Mouse (Mus musculus) heart, postnatal 10 days (tissue): ENCODE results near the gene Gm20388. TPM values are rescaled to one million over a fixed set of nuclear protein-coding genes. Genes with fewer than 3 reads are reported as not detected.

Experiments
- DNase-seq, 2 experiments: peaks; one replicate each; pipeline ENCODE4 v3.0.0; 2021
- intact Hi-C: fragments of 180-260 bp; cut with DNase I; formaldehyde crosslinking; loops from one replicate; pipeline ENCODE4 v1.15.1; 2025
- total RNA-seq, 2 experiments: library from RNA; stranded (reverse); gene quantifications; 2 replicates each; pipeline ENCODE4 v1.2.3; 2021

Gene Gm20388
- total RNA-seq, 2 experiments from 2014 or later, result 2.0 to 2.2 TPM

GRCm38 (mm10) chr8:122291075-122291474 is 2380.4 kb downstream of the Gm20388 start:
- DNase-seq, result no peak
- intact Hi-C loops, result no loop called here

DNA sequence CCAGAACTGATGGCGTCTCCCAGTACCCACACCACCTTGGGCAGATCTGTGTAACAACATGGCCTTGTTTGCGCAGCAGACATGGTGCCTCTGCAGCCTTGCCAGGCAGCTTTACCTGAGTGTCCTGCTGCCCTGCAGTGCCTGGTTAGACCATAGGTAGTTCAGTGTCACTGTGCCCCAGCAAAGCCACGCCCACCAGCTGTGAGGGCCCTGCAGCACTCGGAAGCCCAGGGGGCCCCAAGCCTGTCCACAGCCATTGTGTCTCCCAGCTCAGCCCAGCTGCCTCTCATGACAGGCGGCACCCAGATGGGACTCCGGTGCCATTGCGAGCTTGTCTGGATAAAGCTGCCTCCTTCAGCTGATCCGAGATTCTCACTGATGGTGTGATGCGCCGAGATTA is 2380.9 kb downstream of the Gm20388 start:
- intact Hi-C loops, result no loop called here
- no peak for DNase-seq

GRCm38 (mm10) chr8:122293484-122293883 is 2382.8 kb downstream of the Gm20388 start:
- intact Hi-C loops, result no loop called here
- no peak for DNase-seq

GRCm38 (mm10) chr8:122294273-122294683 is 2383.6 kb downstream of the Gm20388 start:
- peak; percentile 69 to 75 for DNase-seq
- intact Hi-C loops, result no loop called here

- no peak for DNase-seq
- intact Hi-C loops, result no loop called here
Measured at GRCm38 (mm10) chr8:122295389-122295788, 2384.7 kb downstream of the Gm20388 start.

DNA sequence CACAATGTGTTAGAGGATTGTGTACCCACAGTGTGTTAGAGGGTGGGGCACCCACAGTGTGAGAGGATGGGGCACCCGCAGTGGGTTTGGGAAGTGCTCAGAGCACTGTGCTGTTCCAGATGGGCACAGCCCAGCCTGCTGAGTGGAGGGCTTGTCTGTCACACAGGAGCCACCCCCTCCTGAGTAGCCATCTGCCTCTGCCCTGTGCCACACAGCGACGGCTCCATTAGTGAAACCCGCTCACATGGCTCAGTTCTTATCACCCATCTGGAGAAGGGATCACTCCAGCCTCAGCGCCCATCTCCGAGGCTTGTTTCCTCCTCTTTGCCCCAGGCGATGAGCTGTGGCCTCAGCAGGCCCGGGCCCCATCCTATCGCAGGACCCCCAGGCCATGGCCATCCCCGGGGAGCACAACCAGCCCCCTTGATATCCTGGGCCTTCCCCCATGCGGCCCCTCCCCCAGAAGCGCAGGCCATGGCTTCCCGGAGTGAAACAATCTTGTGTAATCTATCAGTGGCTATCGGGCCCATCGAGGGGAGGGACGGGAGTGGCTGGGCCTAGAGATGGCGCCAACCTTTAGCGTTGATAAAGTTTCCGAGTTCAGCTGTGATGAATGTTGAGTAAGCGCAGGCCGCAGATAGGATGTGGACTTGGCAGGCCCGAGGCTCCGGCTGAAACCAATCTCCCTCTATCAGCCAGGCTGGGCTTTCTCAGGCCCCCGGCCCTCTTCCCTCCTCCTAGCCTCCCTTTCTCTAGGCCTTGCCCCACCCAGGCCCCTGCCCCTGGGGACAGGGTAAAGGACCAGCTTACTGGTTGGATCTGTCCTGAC is 2385.7 kb downstream of the Gm20388 start:
- intact Hi-C loops, result loop anchor here (2.0 kb wide), 1 partner anchor 14 kb away; the partner anchor contains the start of gene Zfpm1
- peak; percentile 65 to 72 for DNase-seq

DNA sequence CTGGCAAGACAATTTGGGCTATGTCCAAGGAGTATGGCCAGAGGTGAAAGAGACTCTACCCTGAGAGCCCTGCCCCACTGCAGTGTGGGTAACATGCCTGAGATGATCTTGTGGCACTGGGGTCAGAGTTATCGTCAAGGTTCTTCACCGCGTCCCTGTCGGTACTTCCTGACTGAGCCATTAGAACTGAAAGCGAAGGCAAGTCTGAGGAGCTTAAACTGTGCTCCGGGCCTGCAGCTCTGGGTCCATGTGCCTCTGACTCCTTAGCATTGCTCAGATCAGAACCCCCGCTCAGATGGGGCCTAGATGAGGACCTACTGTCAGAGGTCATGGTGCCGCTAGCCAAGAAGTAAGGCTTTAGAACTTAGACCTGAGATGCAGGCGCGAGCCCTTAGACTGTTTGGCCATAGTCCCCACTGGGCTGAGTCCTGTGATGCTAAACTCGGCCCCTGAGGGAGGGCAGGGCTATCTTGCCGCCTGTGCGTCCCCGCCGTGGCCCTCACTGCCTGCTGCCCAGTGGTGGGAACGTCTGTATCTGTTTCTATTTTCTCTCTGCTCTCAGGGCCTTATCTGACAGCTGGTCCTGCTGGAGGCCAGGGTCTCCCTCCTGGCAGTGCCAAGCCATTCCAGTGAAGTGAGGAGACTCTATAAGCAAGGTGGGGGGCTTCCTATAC is 2389.1 kb downstream of the Gm20388 start:
- peak; percentile 55 to 74 for DNase-seq
- intact Hi-C loops, result no loop called here

- intact Hi-C loops, result no loop called here
- no peak for DNase-seq
Measured at GRCm38 (mm10) chr8:122301081-122301480, 2390.4 kb downstream of the Gm20388 start.

DNA sequence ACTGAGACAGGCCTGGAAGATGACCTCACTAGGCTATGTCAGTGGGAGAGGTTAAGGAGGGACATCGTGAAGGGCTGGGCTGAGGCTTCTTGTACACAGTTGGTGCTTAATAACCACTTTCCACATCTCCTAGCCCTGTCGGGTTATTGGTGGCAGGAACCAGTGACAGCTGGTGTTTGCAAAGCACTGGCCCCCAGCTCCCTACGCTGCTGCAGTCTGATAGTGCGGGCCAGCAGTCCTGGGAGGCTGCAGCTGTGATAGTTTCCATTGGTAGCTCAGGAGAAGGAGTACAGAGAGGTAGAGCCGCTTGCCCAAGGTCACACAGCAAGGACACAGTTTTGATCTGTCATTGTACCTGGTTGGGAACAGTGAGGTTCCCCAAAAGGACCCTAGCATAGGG is 2391.2 kb downstream of the Gm20388 start:
- intact Hi-C loops, result no loop called here
- no peak for DNase-seq

GRCm38 (mm10) chr8:122303451-122303850 is 2392.8 kb downstream of the Gm20388 start:
- intact Hi-C loops, result no loop called here
- DNase-seq, result no peak

GRCm38 (mm10) chr8:122304058-122304457 is 2393.4 kb downstream of the Gm20388 start:
- intact Hi-C loops, result no loop called here

GRCm38 (mm10) chr8:122306660-122307399 is 2396.2 kb downstream of the Gm20388 start:
- intact Hi-C loops, result no loop called here
- no peak for DNase-seq

More at GRCm38 (mm10) chr8:122304058-122304457, 2393.4 kb downstream of the Gm20388 start:
- no peak for DNase-seq

- intact Hi-C loops, result no loop called here
- DNase-seq, result no peak
Measured at GRCm38 (mm10) chr8:122307836-122308235, 2397.2 kb downstream of the Gm20388 start.

DNA sequence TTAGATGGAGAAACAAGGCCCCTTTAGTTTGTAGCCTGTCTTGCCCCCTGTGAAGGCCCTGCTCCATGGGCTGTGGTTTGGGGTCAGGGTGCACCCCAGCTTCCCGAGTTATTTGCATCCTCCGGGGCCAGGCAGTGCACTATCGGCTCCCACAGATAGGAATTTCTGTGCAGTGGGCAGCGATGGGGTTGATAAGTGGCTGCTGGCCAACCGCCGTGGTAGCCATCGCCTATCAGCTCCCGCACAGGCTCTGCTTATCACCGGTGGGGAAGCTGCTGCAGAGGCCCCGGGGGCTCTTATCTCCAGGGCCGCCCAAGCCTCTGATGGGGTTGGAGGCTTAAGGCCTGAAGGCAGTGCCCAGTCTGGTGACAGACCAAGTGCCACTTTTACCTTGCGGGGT is 2398.6 kb downstream of the Gm20388 start:
- intact Hi-C loops, result no loop called here
- DNase-seq, result no peak

DNA sequence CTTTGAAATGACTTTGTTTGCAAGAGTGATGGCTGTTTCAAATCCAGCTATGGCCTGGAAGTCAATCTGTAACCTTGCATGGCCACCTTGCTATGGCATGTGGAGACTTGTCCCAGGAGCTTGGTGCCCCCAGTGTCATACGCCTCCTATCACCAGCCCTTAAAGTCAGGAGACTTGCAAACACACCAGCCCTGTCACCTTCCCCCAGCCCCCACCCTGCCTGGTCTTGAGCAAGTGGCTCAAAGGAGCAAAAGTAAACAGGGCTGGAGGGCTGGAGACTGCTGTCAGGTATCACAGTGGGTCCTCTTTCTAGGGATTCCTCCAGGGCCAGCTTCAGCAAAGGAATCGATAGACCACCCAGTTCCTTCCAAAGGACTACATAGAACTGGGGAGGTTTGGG is 2400.5 kb downstream of the Gm20388 start:
- no peak for DNase-seq
- intact Hi-C loops, result no loop called here

DNA sequence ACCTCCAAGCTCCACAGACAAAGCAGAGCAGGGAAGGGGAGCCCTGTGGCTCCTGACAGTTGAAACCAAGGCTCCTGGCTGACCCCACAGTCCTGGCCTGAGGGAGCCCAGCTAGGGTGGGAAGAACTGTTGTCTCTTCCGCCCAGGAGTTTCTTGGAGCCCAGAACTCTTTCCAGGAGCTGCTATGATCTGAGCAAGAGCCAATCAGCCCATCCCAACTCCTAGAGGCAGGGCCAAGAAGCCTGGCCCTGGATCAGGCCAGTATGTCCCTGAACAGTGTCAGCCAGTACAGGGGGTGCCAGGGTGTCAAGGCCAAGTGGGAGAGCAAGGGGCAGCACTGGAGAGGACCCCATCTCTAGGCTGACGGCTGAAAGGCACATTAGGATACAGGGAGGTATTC is 2401.9 kb downstream of the Gm20388 start:
- intact Hi-C loops, result loop anchor here (2.0 kb wide), 1 partner anchor 28 kb away; no protein-coding TSS in a partner anchor
- DNase-seq, result no peak

DNA sequence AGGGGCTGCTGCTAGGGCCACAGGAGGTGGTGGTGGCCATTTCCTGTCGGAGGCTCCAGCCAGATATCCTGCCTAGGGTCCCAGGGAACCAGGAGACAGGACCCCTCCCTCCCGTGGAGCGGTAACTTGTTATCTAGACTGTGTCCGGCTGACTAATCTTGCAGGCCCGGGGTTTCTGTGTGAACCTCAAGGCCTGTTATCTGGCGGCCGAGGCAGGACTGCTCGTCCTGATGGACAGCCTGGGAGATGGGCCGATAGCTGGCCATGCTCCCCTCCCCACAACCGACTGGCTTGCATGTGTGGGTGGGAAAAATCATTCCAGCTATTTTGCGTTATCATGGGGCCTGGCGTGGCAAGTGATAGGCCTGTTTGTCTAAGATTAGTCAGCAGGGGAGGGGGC is 2402.7 kb downstream of the Gm20388 start:
- intact Hi-C loops, result loop anchor here (2.0 kb wide), 1 partner anchor 29 kb away; no protein-coding TSS in a partner anchor
- DNase-seq, result no peak

DNA sequence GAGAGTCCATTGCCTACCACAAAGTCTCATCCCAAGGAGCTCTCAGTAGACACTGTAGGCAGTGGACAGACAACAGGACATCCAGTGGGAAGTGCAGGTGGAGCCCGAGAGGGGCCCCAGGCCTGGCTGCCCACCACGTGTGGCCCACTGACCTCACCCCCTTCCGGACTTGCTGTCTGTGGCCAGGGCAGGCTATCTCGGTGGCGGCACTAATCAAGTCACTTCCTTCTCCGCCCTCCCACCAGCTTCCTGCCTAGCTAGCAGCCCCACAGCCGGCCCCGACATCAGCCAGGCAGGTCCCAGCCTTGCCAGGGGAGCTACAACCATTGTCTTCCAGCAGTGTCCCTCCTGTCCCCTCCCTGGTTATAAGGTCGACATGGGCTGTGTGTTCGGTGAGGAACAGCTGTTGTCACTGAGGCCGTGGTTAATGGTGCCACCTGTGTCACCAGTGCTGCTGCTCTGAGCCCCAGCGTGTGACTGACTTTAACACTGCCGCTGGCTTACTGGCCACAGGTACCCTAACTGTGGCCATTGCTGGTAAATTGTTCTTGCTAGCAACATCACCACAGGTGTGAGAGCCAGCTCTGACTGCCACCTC is 2404.4 kb downstream of the Gm20388 start:
- intact Hi-C loops, result loop anchor here (2.0 kb wide), 1 partner anchor 16 kb away; no protein-coding TSS in a partner anchor
- peak; percentile 53 to 54 for DNase-seq

DNA sequence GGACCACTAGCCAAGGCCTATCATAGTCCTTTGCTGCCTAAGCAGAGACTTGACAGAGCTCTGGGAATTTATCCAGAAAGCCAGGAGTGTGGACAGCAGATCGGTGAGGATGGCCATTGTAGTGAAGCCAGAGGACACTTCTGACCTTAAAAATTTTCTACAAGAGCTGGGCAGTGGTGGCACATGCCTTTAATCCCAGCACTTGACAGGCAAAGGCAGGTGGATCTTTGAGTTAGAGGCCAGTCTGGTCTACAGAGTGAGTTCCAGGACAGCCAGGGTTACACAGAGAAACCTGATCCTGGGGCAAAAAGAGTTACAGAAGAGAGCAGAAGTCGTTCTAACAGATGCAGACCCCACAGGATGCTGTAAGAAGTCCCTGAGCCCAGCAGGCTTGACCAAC is 2405.8 kb downstream of the Gm20388 start:
- intact Hi-C loops, result no loop called here
- no peak for DNase-seq

- intact Hi-C loops, result no loop called here
- no peak for DNase-seq
Measured at GRCm38 (mm10) chr8:122317918-122318475, 2407.4 kb downstream of the Gm20388 start.
